ENCODE assay signal across 8 mouse cellular contexts in genomic region chr6:88927595-88927994, GRCm38 (mm10). TPM values are rescaled to one million over a fixed set of nuclear protein-coding genes. Genes with fewer than 3 reads are reported as not detected.
DNase-seq lines count a peak whose midpoint lies in the region; ATAC-seq and TF ChIP-seq lines count a peak whose summit lies in the region.

No protein-coding gene starts in this region.

- TF ChIP-seq CTCF in G1E (IDR thresholded peaks at IDR 0.05; ENCODE audit: low read depth, low read length): peak; percentile 73
- peak; percentile 99 for TF ChIP-seq CTCF in forebrain, postnatal 0 days (IDR thresholded peaks at IDR 0.05; ENCODE audit: low read depth)

- WGBS in forebrain, postnatal 0 days: 15% methylated on average over 2 of the region's 2 CpGs
- 9% methylated on average over 1 of the region's 2 CpGs for WGBS in hindbrain, embryonic 16.5 days

- H3K36me3 ChIP-seq in G1E (replicated peaks): no peaks in the 10 kb centered on the region
- H3K36me3 ChIP-seq in forebrain, postnatal 0 days (ENCODE audit: insufficient read depth): no peaks in the 10 kb centered on the region
- H3K36me3 ChIP-seq in hindbrain, embryonic 16.5 days (ENCODE audit: control insufficient read depth, insufficient read depth, low read length): no peaks in the 10 kb centered on the region

- no peak overlapping the region for H3K4me3 ChIP-seq in G1E (ENCODE audit: low read depth, low read length)
- no peak overlapping the region for H3K4me3 ChIP-seq in forebrain, postnatal 0 days (ENCODE audit: low read depth, low read length)
- no peak overlapping the region for H3K4me3 ChIP-seq in hindbrain, embryonic 16.5 days (ENCODE audit: low read length)

- peak; percentile 29 for DNase-seq in G1E (ENCODE audit: low spot score)
- DNase-seq in cerebellum, adult 11-12 months: peak; percentile 72
- peak; percentile 89 for DNase-seq in forebrain, postnatal 0 days
- peak; percentile 87 to 93 for DNase-seq in left cerebral cortex, adult 18-20 months (ENCODE audit: low spot score in 2 of 2)
- DNase-seq in right cerebral cortex, postnatal 10 days (ENCODE audit: low spot score in 2 of 2): peak; percentile 83 to 89
- peak; percentile 77 for DNase-seq in urinary bladder, postnatal 25 days (ENCODE audit: low spot score)

- H3K9me3 ChIP-seq in G1E (replicated peaks): no peaks in the 10 kb centered on the region
- no peaks in the 10 kb centered on the region for H3K9me3 ChIP-seq in forebrain, postnatal 0 days (ENCODE audit: low read length)
- H3K9me3 ChIP-seq in hindbrain, embryonic 16.5 days (ENCODE audit: control insufficient read depth, low read length): no peaks in the 10 kb centered on the region

- peaks cover 3% of the 10 kb centered on the region for H3K4me1 ChIP-seq in G1E (ENCODE audit: insufficient read depth, low read depth, low read length)
- peaks cover 14% of the 10 kb centered on the region for H3K4me1 ChIP-seq in forebrain, postnatal 0 days (ENCODE audit: insufficient read depth)
- H3K4me1 ChIP-seq in hindbrain, embryonic 16.5 days (ENCODE audit: control insufficient read depth, insufficient read depth, low read depth, low read length): peaks cover 29% of the 10 kb centered on the region

- H3K27me3 ChIP-seq in G1E (ENCODE audit: insufficient read depth, low read length): peaks cover 60% of the 10 kb centered on the region
- H3K27me3 ChIP-seq in forebrain, postnatal 0 days (ENCODE audit: insufficient read depth, low read length): no peaks in the 10 kb centered on the region
- H3K27me3 ChIP-seq in hindbrain, embryonic 16.5 days (replicated peaks; ENCODE audit: control insufficient read depth, insufficient read depth, low read length): no peaks in the 10 kb centered on the region

- no peak overlapping the region for H3K9ac ChIP-seq in forebrain, postnatal 0 days
- no peak overlapping the region for H3K9ac ChIP-seq in hindbrain, embryonic 16.5 days (ENCODE audit: low read depth, low read length)

- H3K4me2 ChIP-seq in forebrain, postnatal 0 days (ENCODE audit: low read depth): no peak overlapping the region
- H3K4me2 ChIP-seq in hindbrain, embryonic 16.5 days (ENCODE audit: low read length): no peak overlapping the region

- H3K27ac ChIP-seq in forebrain, postnatal 0 days (ENCODE audit: low read depth, low read length): no peak overlapping the region
- H3K27ac ChIP-seq in hindbrain, embryonic 16.5 days (ENCODE audit: low read depth, low read length): no peak overlapping the region

- no peak for ATAC-seq in G1E (ENCODE audit: extremely low read depth, insufficient number of reproducible peaks, low FRiP score, poor library complexity, severe bottlenecking)
- peak; percentile 58 for ATAC-seq in forebrain, postnatal 0 days
- ATAC-seq in hindbrain, embryonic 16.5 days: peak; percentile 53
- ATAC-seq in megakaryocyte progenitor cell, adult 5-6 weeks (replicated peaks; ENCODE audit: poor library complexity): peak; percentile 85

RNA-seq across cellular contexts. Expression of gene Tpra1, which starts 25.5 kb away (rescaled TPM):
- total RNA-seq in G1E (2014; fragmentation: Nextera tagmentation) (28.8 and 30.5 TPM in 2 replicates), G1E (2017) (25.9 and 33.6 TPM in 2 replicates)
- 70.6 and 76.8 TPM in 2 replicates for polyA plus RNA-seq in G1E (2012)
- 45.0 and 69.2 TPM in 2 replicates for total RNA-seq in forebrain, postnatal 0 days (2014; rRNA removed)
- polyA plus RNA-seq in forebrain, postnatal 0 days (2015; fragmentation: Nextera tagmentation; extraction: Ambion mirVana): 35.0 and 41.4 TPM in 2 replicates
- 92.3 and 94.7 TPM in 2 replicates for polyA plus RNA-seq in hindbrain, embryonic 16.5 days (2015; fragmentation: Nextera tagmentation; extraction: Ambion mirVana)
- 10 to 100 TPM; 45.5 to 47.2 TPM for total RNA-seq in left cerebral cortex, adult 18-20 months (2021)
- total RNA-seq in megakaryocyte progenitor cell, adult 5-6 weeks (2015): 24.3 and 26.1 TPM in 2 replicates
- 28.4 and 32.8 TPM in 2 replicates for total RNA-seq in megakaryocyte progenitor cell, adult 5-6 weeks (2017)

RNA-seq across cellular contexts. Expression of gene Mcm2, which starts 29.0 kb away (rescaled TPM):
- 146 and 149 TPM in 2 replicates for total RNA-seq in G1E (2014; fragmentation: Nextera tagmentation)
- 171 and 181 TPM in 2 replicates for total RNA-seq in G1E (2017)
- 1,259 and 1,797 TPM in 2 replicates for polyA plus RNA-seq in G1E (2012)
- total RNA-seq in forebrain, postnatal 0 days (2014; rRNA removed): 14.8 and 19.3 TPM in 2 replicates
- polyA plus RNA-seq in forebrain, postnatal 0 days (2015; fragmentation: Nextera tagmentation; extraction: Ambion mirVana): 14.1 and 14.9 TPM in 2 replicates
- 27.3 and 35.0 TPM in 2 replicates for polyA plus RNA-seq in hindbrain, embryonic 16.5 days (2015; fragmentation: Nextera tagmentation; extraction: Ambion mirVana)
- 1 to 10 TPM; 3.7 to 6.8 TPM for total RNA-seq in left cerebral cortex, adult 18-20 months (2021)
- 103 and 107 TPM in 2 replicates for total RNA-seq in megakaryocyte progenitor cell, adult 5-6 weeks (2015)
- 150 and 151 TPM in 2 replicates for total RNA-seq in megakaryocyte progenitor cell, adult 5-6 weeks (2017)

RNA-seq across cellular contexts. Expression of gene Podxl2, which starts 52.8 kb away (rescaled TPM):
- total RNA-seq in G1E (2014; fragmentation: Nextera tagmentation) (not detected in 2 replicates), G1E (2017) (0.27 TPM in 1 of 2 replicates, not detected in the other)
- 0.19 TPM in 1 of 2 replicates, not detected in the other for polyA plus RNA-seq in G1E (2012)
- total RNA-seq in forebrain, postnatal 0 days (2014; rRNA removed): 917 and 954 TPM in 2 replicates
- 702 and 718 TPM in 2 replicates for polyA plus RNA-seq in forebrain, postnatal 0 days (2015; fragmentation: Nextera tagmentation; extraction: Ambion mirVana)
- polyA plus RNA-seq in hindbrain, embryonic 16.5 days (2015; fragmentation: Nextera tagmentation; extraction: Ambion mirVana): 553 and 621 TPM in 2 replicates
- total RNA-seq in left cerebral cortex, adult 18-20 months (2021): 100 to 1,000 TPM; 202 to 219 TPM
- total RNA-seq in megakaryocyte progenitor cell, adult 5-6 weeks (2015): 0.15 TPM in 1 of 2 replicates, not detected in the other
- total RNA-seq in megakaryocyte progenitor cell, adult 5-6 weeks (2017): 0.41 and 0.92 TPM in 2 replicates

Comparison
In these comparisons a context has a peak if more than half of its experiments do, and no peak if none do; other contexts are left out.
1. DNase-seq: peak in every context shown above with its lines; median percentile 90 in left cerebral cortex, adult 18-20 months; 89 in forebrain, postnatal 0 days; 86 in right cerebral cortex, postnatal 10 days; 77 in urinary bladder, postnatal 25 days; 72 in cerebellum, adult 11-12 months; 29 in G1E.
2. RNA of gene Podxl2, which starts 52.8 kb away (total RNA-seq): 917 to 954 TPM in forebrain, postnatal 0 days and 202 to 219 TPM in left cerebral cortex, adult 18-20 months; 0.15 to 0.92 TPM in megakaryocyte progenitor cell, adult 5-6 weeks and 0.27 TPM in G1E; every median in the first group is over 100 times any median in the second.